Mouse (Mus musculus): ENCODE data around the gene Gm47985.

DNA sequence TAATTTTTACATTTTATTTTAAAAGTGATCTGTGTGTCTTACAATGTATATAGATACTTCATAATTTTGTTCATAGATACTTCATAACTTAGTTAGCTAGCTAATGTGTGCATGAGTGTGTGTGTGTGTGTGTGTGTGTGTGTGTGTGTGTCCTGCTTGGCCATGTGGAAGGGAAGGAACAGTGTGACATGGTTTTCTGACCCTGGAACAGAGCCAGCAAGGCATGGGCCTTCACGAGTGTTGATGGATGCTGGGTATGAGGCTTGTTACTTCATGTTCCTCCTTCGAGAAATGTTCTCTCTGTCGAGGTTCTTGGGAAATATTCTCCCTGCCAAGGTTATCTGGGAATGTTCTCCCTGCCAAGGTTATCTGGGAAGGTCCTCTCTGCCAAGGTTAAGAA is 51.4 kb downstream of the Gm47985 start:
- TF ChIP-seq GATA1 (IDR thresholded peaks at IDR 0.05; ENCODE audit: borderline replicate concordance, low read length) = no peak
- no peak for TF ChIP-seq CTCF (IDR thresholded peaks at IDR 0.05; ENCODE audit: low read depth, low read length)
- TF ChIP-seq POLR2AphosphoS5 (IDR thresholded peaks at IDR 0.05; ENCODE audit: insufficient replicate concordance, low read depth, low read length) = no peak
- no peak for TF ChIP-seq GATA2 (IDR thresholded peaks at IDR 0.05; ENCODE audit: borderline replicate concordance, low read depth, low read length)

Measured in G1E (cell line).